Mouse (Mus musculus): ENCODE data around the gene Atp2b2. TPM values are rescaled to one million over a fixed set of nuclear protein-coding genes. Genes with fewer than 3 reads are reported as not detected.

Gene Atp2b2
- not detected in 2 replicates for total RNA-seq (2014; fragmentation: Nextera tagmentation)
- not detected in 2 replicates for total RNA-seq (2017)

DNA sequence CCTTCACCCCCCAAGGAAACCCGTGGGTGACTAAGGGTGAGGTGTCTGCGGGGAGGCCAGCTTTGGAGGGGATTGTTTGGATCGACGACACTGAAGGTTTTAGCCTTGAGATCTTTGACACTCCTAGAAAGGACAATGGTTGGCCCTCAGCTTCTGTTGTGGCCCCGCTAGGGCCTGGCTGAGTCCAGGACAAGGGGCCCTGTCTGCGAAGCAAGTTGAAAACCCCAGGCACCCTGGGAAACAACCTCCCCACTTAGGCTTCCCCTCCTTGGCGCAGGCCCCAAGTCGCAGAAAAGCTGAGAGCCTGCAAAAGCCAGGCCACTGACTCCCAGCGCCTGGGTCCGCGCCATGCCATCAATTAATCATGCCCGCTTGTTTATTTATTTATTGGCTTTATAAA lies at the start of gene Atp2b2:
Atp2b2 (minus strand) TSS at position 282 of the 400 bp plus-strand sequence.
- no peak for ATAC-seq (replicated peaks; ENCODE audit: low FRiP score, low TSS enrichment, poor library complexity, severe bottlenecking)

DNA sequence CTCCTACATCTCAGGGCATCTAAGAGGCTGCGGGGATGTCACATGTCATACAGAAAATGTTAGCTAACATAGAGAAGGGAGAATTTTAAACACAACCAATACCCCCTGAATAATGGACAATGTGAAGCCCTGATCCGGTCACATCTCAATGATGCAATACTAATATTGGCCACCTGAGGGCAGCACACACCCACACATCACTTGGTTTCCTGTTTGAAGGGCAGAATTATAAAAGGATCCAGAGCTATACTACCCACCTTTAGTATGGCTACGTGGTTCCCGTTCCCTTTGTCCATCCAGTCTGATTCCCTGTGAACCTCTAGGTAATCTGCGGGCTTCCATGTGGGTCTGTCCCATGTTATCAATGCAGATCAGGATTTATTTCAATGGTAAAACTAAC lies 47.2 kb upstream of the Atp2b2 start:
- ATAC-seq (replicated peaks; ENCODE audit: low FRiP score, low TSS enrichment, poor library complexity, severe bottlenecking) = peak; percentile 74; the same call in 1 of the 2 replicates

DNA sequence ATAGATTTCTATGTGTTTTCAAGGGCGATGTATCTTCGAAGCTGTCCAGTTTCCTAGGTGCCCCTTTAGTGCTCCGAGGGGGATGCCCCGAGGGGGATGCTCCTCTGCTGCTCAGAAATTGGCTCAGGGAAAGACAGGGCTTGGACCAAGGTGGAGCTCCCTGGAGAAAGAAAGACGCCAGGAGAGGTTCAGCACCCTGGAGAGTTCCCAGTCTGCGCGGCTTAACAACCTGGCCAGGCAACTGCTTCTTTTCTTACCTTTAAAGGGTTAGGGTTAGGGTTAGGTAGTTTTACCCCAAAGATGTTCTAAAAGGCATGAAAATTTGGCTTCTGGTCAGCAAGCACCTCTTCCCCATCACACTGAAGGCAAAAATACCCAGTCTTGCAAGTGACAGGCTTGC lies 44.7 kb upstream of the Atp2b2 start:
- ATAC-seq (replicated peaks; ENCODE audit: low FRiP score, low TSS enrichment, poor library complexity, severe bottlenecking) = no peak

DNA sequence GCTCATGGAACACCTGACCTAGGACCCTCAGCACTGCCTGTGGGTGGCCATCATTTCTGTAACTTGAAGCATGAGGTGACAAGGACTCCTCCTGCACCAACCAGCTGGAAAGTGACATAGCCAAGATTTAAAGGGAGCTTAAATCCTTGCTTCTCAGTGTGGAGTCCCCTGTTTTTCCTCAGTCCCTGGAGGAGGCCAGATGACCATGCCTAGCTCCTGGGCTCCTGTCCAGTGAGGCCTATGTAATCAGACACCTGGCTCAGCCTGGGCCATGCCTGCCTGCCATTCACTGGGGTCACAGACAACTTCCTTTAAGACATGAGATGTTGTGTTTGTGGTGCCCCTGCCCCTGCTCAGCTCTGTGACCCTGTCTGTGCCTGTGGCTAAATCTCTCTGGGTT lies 36.1 kb upstream of the Atp2b2 start:
- ATAC-seq (replicated peaks; ENCODE audit: low FRiP score, low TSS enrichment, poor library complexity, severe bottlenecking) = no peak

DNA sequence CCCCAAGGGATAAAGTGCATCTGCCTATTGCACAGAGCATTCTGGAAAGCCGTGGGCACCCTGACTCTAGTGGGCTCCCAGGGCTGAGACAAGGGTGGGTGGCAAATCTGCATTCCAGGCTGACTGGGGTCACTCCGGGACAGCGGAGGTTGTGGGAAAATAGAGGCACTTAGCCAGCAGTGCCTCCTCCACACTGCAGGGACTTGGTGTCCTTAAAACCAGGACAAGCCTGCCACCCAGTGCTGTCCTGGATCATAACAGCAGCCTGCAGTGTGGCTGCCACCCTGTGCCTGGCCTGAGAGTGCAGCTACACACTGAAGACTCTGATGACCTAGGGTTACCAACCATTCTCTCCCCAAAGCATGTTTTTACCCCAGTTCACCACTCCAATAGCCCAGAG lies 34.1 kb upstream of the Atp2b2 start:
- no peak for ATAC-seq (replicated peaks; ENCODE audit: low FRiP score, low TSS enrichment, poor library complexity, severe bottlenecking)

DNA sequence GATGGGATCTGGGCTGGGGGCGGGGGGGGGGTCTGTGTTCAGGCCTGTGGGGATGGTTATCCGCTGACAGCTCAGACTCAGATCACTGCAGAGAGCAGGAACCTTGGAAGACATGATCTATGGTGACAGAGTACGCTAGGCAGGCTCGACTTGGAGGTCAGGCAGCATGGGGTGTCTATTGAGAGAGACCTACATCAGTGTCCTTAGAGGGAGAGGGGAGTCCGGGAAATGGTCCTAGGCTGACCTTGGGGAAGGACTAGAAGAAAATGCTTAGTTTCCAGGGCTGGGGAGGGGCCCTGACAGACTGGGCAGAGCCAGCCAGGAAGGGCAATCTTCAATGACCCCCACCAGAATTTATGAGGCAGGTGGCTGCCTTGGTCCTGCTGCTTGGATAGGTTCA lies 33.6 kb upstream of the Atp2b2 start:
- no peak for ATAC-seq (replicated peaks; ENCODE audit: low FRiP score, low TSS enrichment, poor library complexity, severe bottlenecking)

DNA sequence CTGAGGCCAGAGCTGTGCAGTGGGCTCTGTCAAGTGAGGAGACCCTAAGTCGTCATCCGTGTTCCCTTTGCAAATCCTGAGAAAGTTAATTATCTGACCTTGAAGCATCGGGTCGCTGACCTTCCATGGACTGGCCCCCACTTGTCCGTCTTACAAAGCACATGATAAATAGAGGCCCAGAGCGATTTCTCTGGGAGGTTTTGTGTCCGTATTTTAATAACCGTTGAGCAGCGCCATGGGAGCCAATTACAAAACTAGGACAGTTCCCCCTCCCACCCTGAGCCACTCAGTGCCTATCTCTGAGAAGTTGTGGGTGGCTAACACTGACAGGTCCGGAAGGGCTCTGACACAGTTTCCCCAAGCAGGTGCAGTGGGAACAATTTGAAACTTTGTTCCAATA lies 32.5 kb upstream of the Atp2b2 start:
- no peak for ATAC-seq (replicated peaks; ENCODE audit: low FRiP score, low TSS enrichment, poor library complexity, severe bottlenecking)

DNA sequence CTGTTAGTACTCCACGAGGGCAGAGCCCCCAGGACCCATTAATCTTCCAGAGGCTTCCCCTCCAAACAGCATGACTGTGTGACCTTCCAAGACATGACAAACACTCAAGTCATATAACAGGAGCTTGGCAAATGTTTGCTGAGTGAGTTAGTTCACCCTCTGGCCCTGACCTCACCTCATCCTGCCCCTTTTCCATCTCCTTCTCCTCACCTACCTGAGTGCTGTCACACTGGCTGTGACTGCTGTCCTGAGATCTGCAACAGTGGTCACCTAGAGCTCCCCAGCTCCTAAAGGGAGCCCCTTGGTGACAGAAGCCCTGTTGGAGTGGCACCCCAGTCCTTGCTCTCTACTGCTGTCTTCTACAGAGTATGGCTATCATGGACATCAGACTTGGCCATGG lies 31.8 kb upstream of the Atp2b2 start:
- ATAC-seq (replicated peaks; ENCODE audit: low FRiP score, low TSS enrichment, poor library complexity, severe bottlenecking) = no peak

DNA sequence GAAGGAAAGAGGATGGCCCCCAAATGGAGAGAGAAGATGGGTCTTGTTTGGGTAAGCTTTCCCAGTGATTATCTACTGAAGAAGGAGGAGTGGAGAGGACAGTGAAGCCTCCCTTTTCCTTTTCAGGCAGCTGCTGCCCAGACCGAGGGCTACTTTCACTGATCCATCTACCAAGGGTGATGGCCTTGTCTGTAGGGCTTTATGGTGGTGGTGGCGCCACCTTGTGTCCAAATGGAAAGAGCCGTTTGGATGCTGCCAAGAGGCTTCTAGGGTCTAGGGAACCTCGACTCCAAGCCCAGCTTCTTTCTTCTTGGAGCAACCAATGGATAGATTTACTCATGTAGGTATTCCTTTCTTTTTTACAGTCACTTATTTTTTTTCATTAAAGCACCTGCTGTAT lies 29.2 kb upstream of the Atp2b2 start:
- ATAC-seq (replicated peaks; ENCODE audit: low FRiP score, low TSS enrichment, poor library complexity, severe bottlenecking) = no peak

DNA sequence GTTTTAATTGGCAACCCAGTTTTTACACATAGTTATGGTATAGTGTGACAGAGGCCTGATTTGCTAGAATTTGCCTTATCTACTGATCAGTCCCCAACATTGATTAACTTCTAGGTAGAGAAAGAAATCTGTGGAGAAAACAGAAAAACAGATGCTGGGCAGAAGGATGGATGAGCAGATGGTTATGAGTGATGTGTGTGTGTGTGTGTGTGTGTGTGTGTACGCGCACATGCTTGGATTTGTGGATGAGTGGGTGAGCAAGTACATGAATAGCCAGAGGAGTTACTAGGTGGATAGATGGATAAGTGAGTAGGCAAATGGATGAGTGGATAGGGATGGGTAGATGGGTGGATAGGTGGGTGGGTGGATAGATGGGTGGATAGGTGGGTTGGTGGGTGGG lies 20.7 kb upstream of the Atp2b2 start:
- ATAC-seq (replicated peaks; ENCODE audit: low FRiP score, low TSS enrichment, poor library complexity, severe bottlenecking) = no peak

DNA sequence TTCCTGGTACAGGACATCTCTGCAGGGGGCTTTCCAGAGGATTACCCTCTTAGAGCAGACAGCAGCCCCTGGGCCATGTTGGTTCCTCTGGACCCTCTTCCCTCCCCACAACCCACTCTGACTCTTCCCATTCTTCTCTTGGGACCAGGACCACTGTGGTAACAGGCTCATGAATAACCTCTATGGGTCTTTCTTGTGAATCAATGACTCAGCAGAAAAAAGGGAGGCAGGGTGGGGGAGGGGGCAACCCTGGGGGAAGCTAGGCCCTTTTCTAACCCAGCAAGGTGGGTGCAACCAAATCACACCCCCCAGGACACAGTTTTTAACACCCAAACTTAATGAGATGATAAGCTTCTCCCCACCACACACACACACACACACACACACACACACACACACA lies 20.3 kb upstream of the Atp2b2 start:
- ATAC-seq (replicated peaks; ENCODE audit: low FRiP score, low TSS enrichment, poor library complexity, severe bottlenecking) = no peak

DNA sequence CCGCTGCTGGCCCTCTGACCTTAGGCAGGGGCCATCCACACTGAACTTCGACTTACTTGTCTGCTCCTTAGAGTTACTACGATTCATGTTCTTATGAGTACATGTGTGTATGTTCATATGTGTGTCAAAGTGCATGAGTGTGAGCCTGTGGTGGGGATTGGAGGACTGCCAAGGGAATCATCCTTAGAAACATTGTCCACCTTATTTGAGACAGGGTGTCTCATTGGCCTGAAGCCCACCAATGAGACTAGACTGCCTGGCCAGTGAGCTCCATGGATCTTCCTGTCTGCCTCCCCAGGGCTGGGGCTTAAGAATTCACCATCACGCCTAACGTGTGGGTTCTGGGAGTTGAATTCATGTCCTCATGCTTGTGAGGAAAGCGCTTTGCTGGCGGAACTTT lies 16.8 kb upstream of the Atp2b2 start:
- ATAC-seq (replicated peaks; ENCODE audit: low FRiP score, low TSS enrichment, poor library complexity, severe bottlenecking) = no peak

DNA sequence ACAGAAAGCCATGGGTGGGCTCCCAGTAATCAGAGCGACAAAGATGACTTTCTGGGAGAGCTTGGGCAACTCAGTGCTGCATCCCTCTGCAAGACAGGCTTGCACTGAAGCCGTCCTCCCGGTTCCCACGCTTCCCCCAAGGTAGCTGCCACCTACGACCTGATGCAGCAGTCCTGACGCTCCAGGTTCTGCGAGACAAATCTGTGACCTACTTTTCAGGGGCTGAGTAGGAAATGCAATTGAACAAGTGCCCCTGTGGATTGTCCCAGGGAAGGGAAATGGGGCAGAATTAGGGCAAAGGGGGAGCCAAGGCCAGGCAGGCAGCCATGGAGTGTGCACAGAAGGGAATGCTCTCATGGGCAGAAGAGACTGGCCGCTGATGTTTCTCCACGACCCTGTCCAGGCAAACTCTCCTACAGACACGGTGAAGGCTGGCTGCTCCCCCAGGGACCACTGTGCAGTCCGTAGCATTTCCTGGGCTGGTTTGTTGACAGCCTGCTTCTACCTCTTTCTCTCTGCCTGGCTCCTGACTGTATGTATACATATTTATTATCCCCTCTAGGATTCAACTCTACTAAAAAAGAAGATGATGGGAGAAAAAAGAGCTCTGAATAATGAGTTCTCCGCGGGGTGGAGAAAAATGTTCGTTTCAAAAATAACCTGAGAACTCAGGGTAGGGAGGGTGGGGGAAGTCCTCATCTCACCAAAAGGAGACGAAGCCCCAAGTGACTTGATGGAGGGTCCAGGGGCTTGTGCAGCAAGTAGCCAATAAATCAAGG lies 15.8 kb upstream of the Atp2b2 start:
- no peak for ATAC-seq (replicated peaks; ENCODE audit: low FRiP score, low TSS enrichment, poor library complexity, severe bottlenecking)

DNA sequence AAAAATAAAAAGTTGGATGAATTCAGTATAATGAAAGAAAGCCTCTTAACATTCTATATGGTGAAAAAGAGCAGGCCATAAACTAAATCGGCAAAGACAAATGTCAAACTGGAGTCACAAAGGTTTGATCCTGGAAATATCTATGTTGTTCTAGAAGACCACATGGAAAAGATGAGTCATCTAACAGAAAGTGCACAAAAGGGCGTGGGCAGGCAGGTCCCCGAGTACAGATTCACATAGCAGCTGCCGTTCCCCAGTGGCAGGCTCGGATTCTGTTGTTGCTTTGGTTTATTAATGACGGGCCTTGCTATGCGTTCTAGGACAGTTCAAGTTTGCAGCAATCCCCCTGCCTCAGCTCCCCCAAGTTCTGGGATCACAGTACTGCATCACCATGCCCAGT lies 12.9 kb upstream of the Atp2b2 start:
- no peak for ATAC-seq (replicated peaks; ENCODE audit: low FRiP score, low TSS enrichment, poor library complexity, severe bottlenecking)

DNA sequence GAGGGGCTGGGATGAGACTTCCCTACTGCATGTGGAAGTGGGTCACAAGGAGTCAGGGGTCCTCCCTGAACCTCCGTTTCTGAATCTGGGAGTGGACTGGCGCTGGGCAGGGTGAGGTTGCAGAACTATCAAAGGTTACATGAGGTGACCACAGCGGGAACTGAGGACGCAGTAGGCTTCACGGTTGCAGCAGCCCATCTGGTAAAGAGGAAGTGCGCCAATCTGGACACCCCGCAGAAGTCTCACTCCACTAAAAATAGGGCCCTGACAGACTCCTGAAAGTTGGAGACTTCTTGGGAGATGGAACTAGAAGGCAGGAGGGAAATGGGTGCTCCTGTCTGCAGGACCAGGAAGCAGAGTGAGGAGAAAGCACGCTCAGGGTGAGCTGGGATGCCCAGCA lies 2.5 kb upstream of the Atp2b2 start:
- no peak for ATAC-seq (replicated peaks; ENCODE audit: low FRiP score, low TSS enrichment, poor library complexity, severe bottlenecking)

DNA sequence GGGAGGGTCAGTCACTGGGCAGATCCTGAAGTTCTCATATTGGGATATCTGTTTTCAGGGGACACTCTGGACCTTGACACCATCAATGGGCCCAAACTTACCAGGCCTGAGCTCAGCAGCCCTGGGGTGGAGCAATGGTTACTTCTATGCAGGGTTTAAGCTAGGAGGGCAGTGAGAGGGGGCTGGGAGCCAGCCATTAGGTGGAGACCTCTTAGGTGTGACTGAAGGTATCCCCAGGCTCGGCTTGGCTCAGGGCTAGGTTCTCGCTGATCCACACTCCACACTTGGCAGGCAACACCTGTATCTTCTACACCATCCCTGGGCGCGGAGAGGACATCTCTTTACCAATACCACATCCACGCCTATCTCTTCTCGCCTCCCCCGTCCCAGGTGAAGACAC lies 423 bp upstream of the Atp2b2 start:
- no peak for ATAC-seq (replicated peaks; ENCODE audit: low FRiP score, low TSS enrichment, poor library complexity, severe bottlenecking)

DNA sequence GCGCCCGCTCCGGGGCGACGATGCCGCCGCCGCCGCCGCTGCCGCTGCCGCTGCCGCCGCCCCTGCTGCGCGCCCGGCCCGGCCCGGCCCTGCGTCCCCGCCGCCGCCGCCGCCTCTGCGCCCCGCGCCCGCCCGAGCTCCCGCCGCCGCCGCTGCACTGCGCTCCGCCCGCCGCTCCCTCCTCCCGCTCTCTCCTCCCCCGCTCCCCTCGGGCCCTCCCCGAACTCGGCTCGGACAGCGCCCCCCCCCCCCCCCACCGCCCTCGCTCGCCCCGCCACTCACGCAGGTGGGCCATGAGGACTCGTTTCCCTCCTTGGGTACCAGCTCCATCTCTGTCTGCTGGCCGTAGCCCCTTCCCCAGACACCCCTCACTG lies 515 bp downstream of the Atp2b2 start:
- ATAC-seq (replicated peaks; ENCODE audit: low FRiP score, low TSS enrichment, poor library complexity, severe bottlenecking) = no peak

DNA sequence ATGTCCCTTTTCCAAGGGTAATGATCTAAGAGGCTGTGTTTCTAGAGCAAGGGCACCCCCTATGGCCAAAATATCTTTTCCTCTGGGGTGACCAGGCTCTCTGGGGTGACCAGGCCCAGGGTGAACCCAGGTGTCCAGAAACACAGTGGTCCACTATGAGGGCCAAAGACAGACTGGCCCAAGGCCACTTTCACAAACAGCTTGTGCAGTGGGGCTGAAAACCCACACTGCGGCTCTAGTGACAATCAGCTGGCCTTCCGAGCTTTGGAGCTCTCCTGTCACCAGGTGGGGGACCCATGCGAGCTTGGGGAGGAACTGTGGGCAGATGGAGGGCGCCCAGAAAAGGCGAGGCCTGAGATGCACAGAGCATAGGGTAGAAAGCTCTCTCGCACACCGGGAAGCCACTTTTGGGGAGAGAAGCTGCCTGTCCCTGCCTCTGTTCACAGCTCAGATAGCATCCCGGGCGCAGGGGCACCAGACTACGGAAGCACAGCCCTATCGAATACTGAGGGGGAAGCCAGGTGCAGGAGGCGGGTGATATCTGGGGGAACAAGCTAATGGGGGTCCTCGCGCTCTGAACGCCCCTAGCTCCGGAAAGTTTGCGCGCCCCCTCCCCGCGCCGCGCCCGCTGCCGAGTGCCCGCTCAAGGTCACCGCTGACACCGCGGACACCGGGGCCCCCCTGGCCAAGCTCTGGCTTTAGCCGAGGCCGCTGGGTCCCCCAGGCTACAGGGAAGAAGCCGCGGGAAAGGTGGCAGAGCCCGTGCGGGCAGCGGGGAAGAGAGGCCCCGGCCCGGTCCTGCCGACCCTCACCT lies 1.1 kb downstream of the Atp2b2 start:
- ATAC-seq (replicated peaks; ENCODE audit: low FRiP score, low TSS enrichment, poor library complexity, severe bottlenecking) = no peak

DNA sequence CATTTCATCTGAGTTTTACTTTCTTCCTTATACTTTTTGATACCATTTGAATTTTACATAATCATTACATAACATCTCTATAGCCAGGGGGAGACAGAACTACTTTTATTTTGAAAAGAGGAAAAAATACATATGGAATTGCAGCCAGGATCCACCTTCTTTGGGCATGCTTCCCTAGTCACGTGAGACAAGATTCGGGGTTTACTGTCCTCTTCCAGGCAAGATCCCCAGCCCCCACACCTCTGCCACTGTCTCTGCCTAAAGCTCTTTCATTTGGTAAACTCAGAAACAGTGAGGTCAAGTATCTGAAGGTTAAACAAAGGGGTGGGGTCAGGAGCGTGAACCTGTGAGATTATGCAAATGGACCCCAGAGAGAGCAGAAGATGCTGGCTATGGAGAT lies 6.7 kb downstream of the Atp2b2 start:
- ATAC-seq (replicated peaks; ENCODE audit: low FRiP score, low TSS enrichment, poor library complexity, severe bottlenecking) = no peak

DNA sequence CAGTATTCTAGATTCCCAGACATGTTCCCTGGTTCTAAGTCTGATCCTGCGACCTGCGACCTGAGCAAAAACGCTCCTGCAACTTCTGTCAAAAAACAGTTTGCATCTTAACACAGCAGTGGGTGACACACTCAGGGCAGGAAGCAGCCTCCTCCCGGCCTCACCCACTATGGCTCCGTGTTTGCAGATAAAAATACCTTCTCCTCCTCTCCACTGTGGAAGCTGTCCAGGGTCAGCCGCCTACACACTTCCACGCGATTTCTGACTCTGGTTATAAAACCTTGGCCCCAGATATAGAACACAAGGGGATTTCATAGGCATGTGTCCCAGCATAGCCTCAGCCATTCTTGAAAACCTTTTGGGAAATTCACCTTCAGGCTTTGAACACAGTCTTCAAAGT lies 9.6 kb downstream of the Atp2b2 start:
- ATAC-seq (replicated peaks; ENCODE audit: low FRiP score, low TSS enrichment, poor library complexity, severe bottlenecking) = no peak

DNA sequence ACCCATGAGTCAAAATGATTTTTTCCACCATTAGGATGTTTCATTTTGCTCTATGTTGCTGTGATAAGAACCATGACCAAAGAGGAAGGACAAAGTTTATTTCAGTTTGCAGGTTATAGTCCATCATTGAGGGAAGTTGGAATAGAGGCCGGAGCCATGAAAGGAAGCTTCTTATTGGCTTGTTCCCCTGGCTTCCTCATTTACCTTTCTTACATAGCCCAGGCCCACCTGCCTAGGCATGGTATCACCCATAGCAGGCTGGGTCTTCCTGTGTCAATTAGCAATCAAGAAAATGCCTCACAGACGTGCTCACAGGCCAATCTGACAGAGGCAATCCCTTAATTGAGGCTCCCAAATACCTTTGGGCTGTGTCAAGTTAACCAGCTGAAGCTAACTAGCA lies 18.6 kb downstream of the Atp2b2 start:
- ATAC-seq (replicated peaks; ENCODE audit: low FRiP score, low TSS enrichment, poor library complexity, severe bottlenecking) = no peak

Data from megakaryocyte-erythroid progenitor cell, adult 5-6 weeks (primary cell).